Mouse (Mus musculus) forebrain, embryonic 11.5 days (tissue): Measurements from ENCODE around the gene Manbal. TPM values are rescaled to one million over a fixed set of nuclear protein-coding genes. Genes with fewer than 3 reads are reported as not detected.

ENCODE experiments used
- ATAC-seq: fragments of 200-750 bp; cut with Nextera tagmentation; replicated peaks from 2 replicates; pipeline ENCODE4 v1.8.0; 2017; ENCODE audit warnings: moderate TSS enrichment; ENCODE audit not compliant: low FRiP score
- DNase-seq: peaks from one replicate; pipeline ENCODE4 v3.0.0-alpha.2; 2017; ENCODE audit warnings: low spot score
- H3K27ac ChIP-seq: fragments of 300-500 bp; sonication (generic); 2 replicates; pipeline ENCODE4 v1.5.1; 2014; ENCODE audit warnings: low read depth, low read length
- H3K27me3 ChIP-seq: fragments of 300-500 bp; sonication (generic); 2 replicates; pipeline ENCODE4 v1.6.1; 2014; ENCODE audit warnings: mild to moderate bottlenecking, low read length, mixed read lengths; ENCODE audit not compliant: control insufficient read depth, insufficient read depth
- H3K36me3 ChIP-seq: fragments of 300-500 bp; sonication (generic); 2 replicates; pipeline ENCODE4 v1.6.1; 2014; ENCODE audit warnings: mild to moderate bottlenecking, low read length, moderate library complexity, mixed read lengths; ENCODE audit not compliant: control insufficient read depth, insufficient read depth
- H3K4me1 ChIP-seq: fragments of 300-500 bp; sonication (generic); replicated peaks from 2 replicates; pipeline ENCODE4 v1.6.1; 2014; ENCODE audit warnings: low read length, mixed read lengths; ENCODE audit not compliant: control insufficient read depth, insufficient read depth
- H3K4me2 ChIP-seq: fragments of 300-500 bp; sonication (generic); 2 replicates; pipeline ENCODE4 v1.6.1; 2014; ENCODE audit warnings: low read depth, mild to moderate bottlenecking, low read length, moderate library complexity, mixed read lengths; ENCODE audit not compliant: severe bottlenecking
- H3K4me3 ChIP-seq: fragments of 300-500 bp; sonication (generic); 2 replicates; pipeline ENCODE4 v1.5.1; 2014; ENCODE audit warnings: low read depth, low read length
- H3K9ac ChIP-seq: fragments of 300-500 bp; sonication (generic); 2 replicates; pipeline ENCODE4 v1.6.1; 2014; ENCODE audit warnings: low read length
- H3K9me3 ChIP-seq: fragments of 300-500 bp; sonication (generic); 2 replicates; pipeline ENCODE4 v1.6.1; 2016; ENCODE audit warnings: low read length, mixed read lengths; ENCODE audit not compliant: control insufficient read depth
- WGBS: fragments of 180-500 bp; shearing (Covaris S2); extraction: QIAGEN DNeasy Blood & Tissue Kit; methylation state at CpG from one replicate; pipeline ENCODE4 v1.1.7; 2014; 5-methylcytosine and 5-hydroxymethylcytosine counted together
- polyA plus RNA-seq: library from polyadenylated mRNA; unstranded; fragments of >200 nt; fragmentation: Nextera tagmentation; extraction: Ambion mirVana; gene quantifications from 2 replicates; pipeline ENCODE4 v1.2.1, GENCODE M21; 2014

The Manbal gene
- polyA plus RNA-seq, 1 experiment from 2014 or later: 31.0 TPM

GRCm38 (mm10) chr2:157428351-157429139 is 61.2 kb downstream of the Manbal start:
- Histone ChIP-seq H3K4me2 (no peak overlapping the region), H3K27me3 (no peaks in the 10 kb centered on the region), H3K4me3 (no peak overlapping the region), H3K27ac (no peak overlapping the region), H3K36me3 (no peaks in the 10 kb centered on the region; the same call in 1 of the 2 replicates), H3K9ac (no peak overlapping the region), H3K9me3 (no peaks in the 10 kb centered on the region), H3K4me1 (peaks cover 12% of the 10 kb centered on the region)
- 94% methylated on average over 13 of the region's 13 CpGs for WGBS
- ATAC-seq (no peak), DNase-seq (no peak)

- DNase-seq (no peak), ATAC-seq (no peak)
- Histone ChIP-seq H3K27me3 (no peaks in the 10 kb centered on the region), H3K9ac (no peak overlapping the region), H3K4me2 (no peak overlapping the region), H3K36me3 (no peaks in the 10 kb centered on the region; the same call in 1 of the 2 replicates), H3K4me1 (peaks cover 20% of the 10 kb centered on the region), H3K9me3 (no peaks in the 10 kb centered on the region), H3K4me3 (no peak overlapping the region), H3K27ac (no peak overlapping the region)
- WGBS: 86% methylated on average over 7 of the region's 7 CpGs
Measured at GRCm38 (mm10) chr2:157429735-157430134, 62.3 kb downstream of the Manbal start.

- Histone ChIP-seq H3K36me3 (no peaks in the 10 kb centered on the region; the same call in 1 of the 2 replicates), H3K4me1 (peaks cover 13% of the 10 kb centered on the region), H3K27ac (no peak overlapping the region)
Measured at GRCm38 (mm10) chr2:157430667-157431429, 63.5 kb downstream of the Manbal start.

GRCm38 (mm10) chr2:157431912-157432311 is 64.5 kb downstream of the Manbal start:
- no peaks in the 10 kb centered on the region for H3K9me3 ChIP-seq
- H3K36me3 ChIP-seq: no peaks in the 10 kb centered on the region; the same call in 1 of the 2 replicates
- H3K27me3 ChIP-seq: no peaks in the 10 kb centered on the region
- 84% methylated on average over 5 of the region's 5 CpGs for WGBS
- H3K4me2 ChIP-seq: no peak overlapping the region
- H3K27ac ChIP-seq: no peak overlapping the region
- H3K9ac ChIP-seq: no peak overlapping the region
- ATAC-seq (no peak), DNase-seq (no peak)
- peaks cover 13% of the 10 kb centered on the region for H3K4me1 ChIP-seq
- H3K4me3 ChIP-seq: no peak overlapping the region

More at GRCm38 (mm10) chr2:157430667-157431429, 63.5 kb downstream of the Manbal start:
- no peak for ATAC-seq
- no peak for DNase-seq
- no peak overlapping the region for H3K4me2 ChIP-seq
- WGBS: 87% methylated on average over 4 of the region's 4 CpGs
- no peak overlapping the region for H3K9ac ChIP-seq
- no peaks in the 10 kb centered on the region for H3K9me3 ChIP-seq
- H3K27me3 ChIP-seq: no peaks in the 10 kb centered on the region
- no peak overlapping the region for H3K4me3 ChIP-seq

GRCm38 (mm10) chr2:157432476-157432875 is 65.1 kb downstream of the Manbal start:
- ATAC-seq (no peak), DNase-seq (no peak)
- Histone ChIP-seq H3K4me1 (peaks cover 13% of the 10 kb centered on the region), H3K27me3 (no peaks in the 10 kb centered on the region), H3K4me2 (no peak overlapping the region), H3K9me3 (no peaks in the 10 kb centered on the region), H3K36me3 (no peaks in the 10 kb centered on the region; the same call in 1 of the 2 replicates), H3K27ac (no peak overlapping the region), H3K9ac (no peak overlapping the region), H3K4me3 (no peak overlapping the region)
- 78% methylated on average over 9 of the region's 9 CpGs for WGBS

GRCm38 (mm10) chr2:157434041-157434440 is 66.6 kb downstream of the Manbal start:
- Histone ChIP-seq H3K4me3 (no peak overlapping the region), H3K4me1 (peaks cover 10% of the 10 kb centered on the region), H3K27ac (0 out of 2 replicates have a peak overlapping the region, but pooled peaks have one; percentile 3), H3K36me3 (no peaks in the 10 kb centered on the region; the same call in 1 of the 2 replicates), H3K4me2 (no peak overlapping the region), H3K27me3 (no peaks in the 10 kb centered on the region), H3K9ac (no peak overlapping the region), H3K9me3 (no peaks in the 10 kb centered on the region)
- WGBS: 26% methylated on average over 9 of the region's 9 CpGs
- DNase-seq (no peak), ATAC-seq (no peak)

GRCm38 (mm10) chr2:157434497-157434896 is 67.1 kb downstream of the Manbal start:
- DNase-seq: no peak
- Histone ChIP-seq H3K9ac (no peak overlapping the region), H3K36me3 (no peaks in the 10 kb centered on the region; the same call in 1 of the 2 replicates), H3K4me1 (peaks cover 10% of the 10 kb centered on the region), H3K27ac (no peak overlapping the region), H3K4me2 (no peak overlapping the region), H3K4me3 (no peak overlapping the region), H3K9me3 (no peaks in the 10 kb centered on the region), H3K27me3 (no peaks in the 10 kb centered on the region)
- 18% methylated on average over 6 of the region's 6 CpGs for whole genome bisulfite sequencing
- ATAC-seq: no peak; the same call in 1 of the 2 replicates

- Histone ChIP-seq H3K36me3 (peaks cover 8% of the 10 kb centered on the region), H3K9me3 (no peaks in the 10 kb centered on the region), H3K27ac (no peak overlapping the region), H3K4me2 (no peak overlapping the region), H3K4me1 (peaks cover 10% of the 10 kb centered on the region), H3K9ac (no peak overlapping the region), H3K27me3 (no peaks in the 10 kb centered on the region), H3K4me3 (no peak overlapping the region)
- DNase-seq (no peak), ATAC-seq (no peak)
- WGBS: 86% methylated on average over 11 of the region's 11 CpGs
Measured at GRCm38 (mm10) chr2:157436496-157436895, 69.1 kb downstream of the Manbal start.
